Mouse (Mus musculus): ENCODE measurements around the gene Schip1. TPM values are rescaled to one million over a fixed set of nuclear protein-coding genes. Genes with fewer than 3 reads are reported as not detected.

The Schip1 gene
- polyA plus RNA-seq, 1 experiment from 2014 or later: 152 TPM

DNA sequence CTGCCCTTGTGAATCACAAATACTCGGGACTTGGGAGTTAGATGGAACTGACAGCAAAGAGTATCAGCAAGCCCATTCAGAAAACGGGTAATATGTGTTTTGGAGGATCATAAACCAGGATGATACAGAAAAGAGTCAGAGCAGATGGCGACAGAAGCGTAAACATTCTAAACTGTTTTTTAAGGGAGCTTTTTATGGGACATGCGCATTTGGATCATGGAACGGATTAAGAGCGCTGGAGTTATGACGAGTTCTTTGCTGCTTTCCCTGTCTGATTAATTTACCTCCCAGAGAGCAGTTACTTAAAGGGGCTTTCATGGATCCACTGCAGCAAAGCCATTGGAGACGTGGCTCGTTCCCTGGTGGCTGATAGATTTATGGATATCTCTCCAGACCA, 219.0 kb downstream of the Schip1 start:
- WGBS: 48% methylated on average over 10 of the region's 10 CpGs
- no peaks in the 10 kb centered on the region for H3K27me3 ChIP-seq
- H3K9ac ChIP-seq: no peak overlapping the region
- peak overlapping the region; percentile 25 for H3K4me2 ChIP-seq
- H3K4me1 ChIP-seq (replicated peaks): peaks cover 12% of the 10 kb centered on the region
- H3K27ac ChIP-seq: peak overlapping the region; percentile 75
- no peak overlapping the region for H3K4me3 ChIP-seq
- no peaks in the 10 kb centered on the region for H3K9me3 ChIP-seq
- H3K36me3 ChIP-seq: no peaks in the 10 kb centered on the region
- peak; percentile 21; the same call in 1 of the 2 replicates for ATAC-seq (ENCODE audit: low FRiP score)

DNA sequence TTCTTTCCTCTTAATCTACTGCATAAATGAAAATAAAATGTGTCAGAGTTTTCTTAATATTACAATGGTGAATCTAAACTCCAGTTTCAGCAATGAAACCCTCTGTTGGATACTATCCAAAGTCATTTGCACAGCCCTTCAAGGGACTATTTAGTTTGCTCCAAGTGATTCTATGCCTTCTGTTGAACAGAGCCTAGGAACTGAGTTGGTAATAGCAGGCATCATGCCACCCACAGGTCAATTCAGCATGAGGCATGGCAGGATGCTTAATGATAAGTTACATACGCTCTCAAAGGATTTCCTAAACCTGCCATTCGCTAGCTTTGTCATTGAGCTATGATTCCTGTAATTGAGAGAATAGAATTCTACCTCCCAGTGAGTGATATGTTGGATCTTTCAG, 219.9 kb downstream of the Schip1 start:
- Histone ChIP-seq H3K4me1 (replicated peaks) (peaks cover 12% of the 10 kb centered on the region), H3K36me3 (no peaks in the 10 kb centered on the region), H3K4me3 (no peak overlapping the region), H3K9ac (no peak overlapping the region), H3K27me3 (no peaks in the 10 kb centered on the region), H3K4me2 (no peak overlapping the region), H3K9me3 (no peaks in the 10 kb centered on the region), H3K27ac (peak overlapping the region; percentile 58; the same call in 1 of the 2 replicates)
- no peak for ATAC-seq (ENCODE audit: low FRiP score)
- 53% methylated on average over 2 of the region's 2 CpGs for WGBS

DNA sequence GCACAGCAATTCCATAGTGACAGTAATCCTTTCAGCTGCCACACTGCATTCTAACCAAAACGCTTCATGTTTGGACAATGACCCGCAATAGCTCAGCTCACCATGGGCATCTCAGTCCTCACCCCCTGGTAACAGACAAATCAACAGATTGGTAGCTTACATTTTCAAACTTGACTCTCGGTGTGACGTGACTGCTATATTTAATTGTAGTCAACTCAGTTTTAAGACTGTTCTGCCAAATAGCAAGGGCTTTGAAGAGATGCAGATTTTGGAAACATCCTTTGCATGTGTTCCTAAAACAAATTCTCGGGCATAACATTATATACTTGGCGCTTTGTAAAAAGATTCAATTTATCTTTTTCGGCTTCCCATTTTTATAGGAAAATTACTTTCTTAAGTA, 232.2 kb downstream of the Schip1 start:
- 86% methylated on average over 7 of the region's 7 CpGs for WGBS
- no peak for ATAC-seq (ENCODE audit: low FRiP score)
- no peak overlapping the region for H3K9ac ChIP-seq
- no peak overlapping the region for H3K4me3 ChIP-seq
- H3K4me1 ChIP-seq (replicated peaks): no peaks in the 10 kb centered on the region
- H3K9me3 ChIP-seq: no peaks in the 10 kb centered on the region
- H3K27ac ChIP-seq: no peak overlapping the region
- no peaks in the 10 kb centered on the region for H3K27me3 ChIP-seq
- no peak overlapping the region for H3K4me2 ChIP-seq
- no peaks in the 10 kb centered on the region for H3K36me3 ChIP-seq

DNA sequence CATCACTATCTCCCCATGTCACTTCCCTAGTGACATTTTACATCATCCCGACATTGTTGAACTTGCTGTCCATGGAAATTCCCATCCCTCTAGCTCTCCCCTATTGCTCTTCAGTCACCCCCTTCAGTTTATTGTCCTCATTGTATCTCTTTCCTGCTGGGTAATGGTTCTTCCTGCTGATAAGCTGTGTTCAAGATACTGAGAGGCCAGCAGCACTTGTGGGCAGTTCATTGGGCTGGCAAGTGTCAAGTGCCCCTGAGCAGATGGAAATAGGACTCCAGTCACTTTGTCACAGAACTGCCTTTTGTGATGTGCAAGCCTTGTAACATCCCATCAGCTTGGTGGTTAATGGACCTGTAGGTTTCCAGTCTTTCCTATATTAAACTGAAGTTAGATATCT, 241.0 kb downstream of the Schip1 start:
- WGBS: 24% methylated on average over 1 of the region's 1 CpGs
- no peak for ATAC-seq (ENCODE audit: low FRiP score)

DNA sequence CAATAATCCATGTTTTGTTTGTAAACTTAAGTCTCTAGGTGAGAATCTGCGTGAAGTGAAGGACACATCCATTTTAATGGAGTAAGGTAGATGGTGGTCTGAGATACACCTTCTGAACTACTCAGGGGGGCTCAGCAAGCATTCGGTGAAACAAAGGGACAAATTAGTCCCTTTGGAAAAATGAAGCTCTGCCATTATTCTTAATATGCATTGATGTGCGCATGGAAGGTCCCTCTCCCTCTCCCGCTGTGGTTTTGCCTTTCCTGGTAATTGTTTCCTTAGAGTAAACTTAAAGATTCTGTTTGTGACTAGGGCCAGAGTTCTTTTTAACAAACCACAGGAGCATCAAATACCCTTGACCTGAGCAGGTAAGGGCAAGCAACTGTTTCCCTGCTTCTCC, 242.1 kb downstream of the Schip1 start:
- Histone ChIP-seq H3K4me2 (no peak overlapping the region), H3K9ac (no peak overlapping the region), H3K4me3 (no peak overlapping the region), H3K36me3 (no peaks in the 10 kb centered on the region), H3K27ac (no peak overlapping the region), H3K9me3 (no peaks in the 10 kb centered on the region), H3K4me1 (replicated peaks) (peaks cover 7% of the 10 kb centered on the region; the same call in 1 of the 2 replicates), H3K27me3 (no peaks in the 10 kb centered on the region)
- 25% methylated on average over 4 of the region's 4 CpGs for WGBS
- no peak for ATAC-seq (ENCODE audit: low FRiP score)

More for the DNA sequence above, 241.0 kb downstream of the Schip1 start:
- Histone ChIP-seq H3K4me3 (no peak overlapping the region), H3K9ac (no peak overlapping the region), H3K36me3 (no peaks in the 10 kb centered on the region), H3K4me1 (replicated peaks) (peaks cover 7% of the 10 kb centered on the region; the same call in 1 of the 2 replicates), H3K27me3 (no peaks in the 10 kb centered on the region), H3K27ac (no peak overlapping the region), H3K4me2 (no peak overlapping the region), H3K9me3 (no peaks in the 10 kb centered on the region)

DNA sequence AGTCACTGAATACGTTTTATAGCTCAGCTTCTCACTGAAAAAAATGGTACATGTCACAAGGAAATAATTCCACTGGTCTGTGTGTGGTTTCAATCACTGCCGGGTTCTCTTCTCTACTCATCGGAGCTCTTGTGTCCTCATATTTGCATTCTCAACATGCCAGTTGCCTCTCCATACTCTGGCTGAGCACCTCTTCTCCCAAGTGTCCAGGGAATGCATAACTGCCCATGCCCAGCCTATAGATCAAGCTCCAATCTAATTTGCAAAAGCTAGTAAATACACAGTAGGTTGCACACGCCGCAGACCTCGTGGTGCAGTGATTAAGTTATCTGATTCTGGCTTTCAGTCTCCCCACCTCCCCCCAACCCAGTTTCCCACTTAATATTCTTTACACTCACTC, 261.0 kb downstream of the Schip1 start:
- H3K27me3 ChIP-seq: no peaks in the 10 kb centered on the region
- no peaks in the 10 kb centered on the region; the same call in 1 of the 2 replicates for H3K4me1 ChIP-seq (replicated peaks)
- H3K4me2 ChIP-seq: no peak overlapping the region
- WGBS: 76% methylated on average over 6 of the region's 6 CpGs
- H3K9ac ChIP-seq: no peak overlapping the region
- no peaks in the 10 kb centered on the region for H3K36me3 ChIP-seq
- ATAC-seq (ENCODE audit: low FRiP score): no peak
- no peaks in the 10 kb centered on the region for H3K9me3 ChIP-seq
- H3K4me3 ChIP-seq: no peak overlapping the region
- H3K27ac ChIP-seq: no peak overlapping the region

DNA sequence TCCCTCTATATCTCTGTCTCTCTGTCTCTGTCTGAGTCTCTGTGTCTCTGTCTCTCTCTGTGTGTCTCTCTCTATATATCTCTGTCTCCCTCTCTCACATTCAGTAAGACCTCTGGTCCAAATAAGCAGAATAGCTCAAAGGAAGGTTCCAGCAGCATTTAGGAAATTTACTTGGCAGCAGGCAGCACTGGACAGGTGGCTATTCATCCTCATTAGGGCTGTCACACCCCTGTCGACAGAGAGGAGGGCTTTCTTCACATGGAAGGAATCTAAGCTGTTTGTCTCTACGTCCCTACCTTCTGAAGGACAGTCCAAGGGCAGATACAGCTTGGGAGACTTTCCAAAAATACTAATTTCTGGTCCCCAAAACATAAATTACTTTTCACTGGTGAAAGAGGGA, 267.9 kb downstream of the Schip1 start:
- H3K4me1 ChIP-seq (replicated peaks): no peaks in the 10 kb centered on the region
- no peaks in the 10 kb centered on the region for H3K27me3 ChIP-seq
- ATAC-seq (ENCODE audit: low FRiP score): no peak
- H3K9me3 ChIP-seq: no peaks in the 10 kb centered on the region
- H3K36me3 ChIP-seq: no peaks in the 10 kb centered on the region
- H3K9ac ChIP-seq: no peak overlapping the region
- 42% methylated on average over 2 of the region's 2 CpGs for WGBS
- no peak overlapping the region for H3K4me3 ChIP-seq
- no peak overlapping the region for H3K4me2 ChIP-seq
- H3K27ac ChIP-seq: no peak overlapping the region

DNA sequence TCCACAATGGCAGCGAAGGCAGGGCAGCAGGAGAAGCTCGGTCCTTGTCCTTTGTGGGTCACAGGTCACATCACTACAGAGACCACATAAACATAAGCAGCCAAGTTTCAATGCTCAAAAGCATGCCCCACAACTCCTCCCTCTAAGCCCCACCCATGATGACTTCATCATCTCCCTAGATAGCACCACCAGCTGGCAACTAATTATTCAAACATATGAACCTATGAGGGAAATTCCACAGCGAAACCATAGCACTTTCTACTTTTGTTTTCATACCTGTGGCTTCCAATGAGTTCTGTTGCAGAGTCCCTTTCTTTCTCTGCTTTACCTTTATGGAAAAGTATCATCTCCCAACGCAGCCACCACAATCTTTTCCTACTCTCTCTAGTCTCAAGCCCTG, 270.9 kb downstream of the Schip1 start:
- no peak overlapping the region for H3K4me3 ChIP-seq
- H3K4me1 ChIP-seq (replicated peaks): 0 out of 2 replicates have a peak, but pooled peaks cover 5% of the 10 kb centered on the region
- H3K36me3 ChIP-seq: no peaks in the 10 kb centered on the region
- ATAC-seq (ENCODE audit: low FRiP score): no peak
- WGBS: 91% methylated on average over 4 of the region's 4 CpGs
- no peak overlapping the region for H3K4me2 ChIP-seq
- H3K9me3 ChIP-seq: no peaks in the 10 kb centered on the region
- no peak overlapping the region for H3K27ac ChIP-seq
- H3K27me3 ChIP-seq: no peaks in the 10 kb centered on the region
- no peak overlapping the region for H3K9ac ChIP-seq

DNA sequence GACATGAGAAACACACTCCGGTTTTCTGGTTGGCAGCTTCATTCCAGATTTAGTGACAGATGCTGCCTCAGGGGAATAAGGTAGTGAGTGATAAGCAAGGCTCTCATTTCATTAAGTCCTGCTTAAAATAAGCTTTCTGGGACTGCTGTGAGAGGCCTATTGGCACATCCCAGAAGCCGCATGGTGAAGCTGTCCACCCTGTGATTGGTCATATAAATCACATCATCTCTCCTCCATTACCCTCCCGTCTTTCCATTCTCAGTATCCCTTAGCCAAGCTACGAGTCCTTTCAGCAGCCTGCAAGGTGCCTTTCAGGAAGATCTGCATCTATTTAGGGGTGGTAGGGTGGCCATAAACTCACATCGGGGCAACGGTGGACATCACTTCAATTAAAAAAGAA, 286.0 kb downstream of the Schip1 start:
- Histone ChIP-seq H3K9me3 (peaks cover 5% of the 10 kb centered on the region), H3K36me3 (no peaks in the 10 kb centered on the region), H3K27ac (0 out of 2 replicates have a peak overlapping the region, but pooled peaks have one; percentile 19), H3K4me2 (no peak overlapping the region), H3K9ac (no peak overlapping the region), H3K4me1 (replicated peaks) (peaks cover 12% of the 10 kb centered on the region), H3K27me3 (no peaks in the 10 kb centered on the region), H3K4me3 (no peak overlapping the region)
- ATAC-seq (ENCODE audit: low FRiP score): no peak
- WGBS: 69% methylated on average over 6 of the region's 6 CpGs

DNA sequence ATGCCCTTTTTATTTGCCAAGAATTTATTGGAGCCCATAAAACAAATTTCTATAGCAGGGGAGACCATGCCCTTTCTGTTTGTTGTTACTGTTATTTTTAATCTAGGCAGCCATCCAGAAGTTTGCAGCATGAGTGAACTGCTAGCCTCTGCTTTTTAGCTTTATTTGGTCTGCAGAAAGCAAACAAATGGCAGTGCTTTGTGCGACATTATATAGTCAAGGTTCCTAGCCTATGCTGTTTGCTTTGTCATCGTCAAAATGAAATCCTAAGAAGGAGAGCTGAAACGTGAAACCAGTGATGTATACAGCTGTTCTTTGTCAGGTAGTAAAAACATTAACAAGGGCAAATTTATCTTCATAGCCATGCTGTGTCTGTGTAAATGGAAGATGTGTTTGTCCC, 286.9 kb downstream of the Schip1 start:
- no peaks in the 10 kb centered on the region for H3K36me3 ChIP-seq
- no peak overlapping the region for H3K9ac ChIP-seq
- H3K9me3 ChIP-seq: peaks cover 5% of the 10 kb centered on the region
- ATAC-seq (ENCODE audit: low FRiP score): no peak
- H3K27me3 ChIP-seq: no peaks in the 10 kb centered on the region
- no peak overlapping the region for H3K4me3 ChIP-seq
- peak overlapping the region; percentile 20; the same call in 1 of the 2 replicates for H3K27ac ChIP-seq
- WGBS: 48% methylated on average over 3 of the region's 3 CpGs
- H3K4me2 ChIP-seq: no peak overlapping the region
- H3K4me1 ChIP-seq (replicated peaks): peaks cover 12% of the 10 kb centered on the region

DNA sequence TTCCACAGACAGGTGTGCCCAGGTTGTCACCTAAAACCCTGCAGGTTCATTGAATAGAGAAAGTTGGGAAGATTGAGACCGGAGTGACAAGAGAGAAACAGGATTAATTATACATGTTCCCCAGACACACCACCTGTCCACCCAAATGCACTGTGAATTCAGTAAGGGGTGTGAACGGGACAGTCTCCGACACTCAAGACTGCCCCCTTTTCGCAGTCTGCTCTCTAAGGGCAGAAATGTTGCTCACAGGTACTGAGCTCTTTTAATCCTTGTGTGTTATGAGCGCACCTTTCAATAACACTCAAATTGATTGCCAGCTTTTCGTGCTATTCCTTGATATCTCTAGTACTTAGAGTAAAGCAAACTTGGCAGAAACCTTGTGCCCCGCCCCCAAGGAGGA, 288.4 kb downstream of the Schip1 start:
- 92% methylated on average over 7 of the region's 7 CpGs for WGBS
- no peaks in the 10 kb centered on the region for H3K27me3 ChIP-seq
- peaks cover 5% of the 10 kb centered on the region for H3K9me3 ChIP-seq
- H3K27ac ChIP-seq: no peak overlapping the region
- H3K9ac ChIP-seq: no peak overlapping the region
- no peak overlapping the region for H3K4me2 ChIP-seq
- ATAC-seq (ENCODE audit: low FRiP score): no peak
- no peak overlapping the region for H3K4me3 ChIP-seq
- H3K4me1 ChIP-seq (replicated peaks): peaks cover 12% of the 10 kb centered on the region
- no peaks in the 10 kb centered on the region for H3K36me3 ChIP-seq

DNA sequence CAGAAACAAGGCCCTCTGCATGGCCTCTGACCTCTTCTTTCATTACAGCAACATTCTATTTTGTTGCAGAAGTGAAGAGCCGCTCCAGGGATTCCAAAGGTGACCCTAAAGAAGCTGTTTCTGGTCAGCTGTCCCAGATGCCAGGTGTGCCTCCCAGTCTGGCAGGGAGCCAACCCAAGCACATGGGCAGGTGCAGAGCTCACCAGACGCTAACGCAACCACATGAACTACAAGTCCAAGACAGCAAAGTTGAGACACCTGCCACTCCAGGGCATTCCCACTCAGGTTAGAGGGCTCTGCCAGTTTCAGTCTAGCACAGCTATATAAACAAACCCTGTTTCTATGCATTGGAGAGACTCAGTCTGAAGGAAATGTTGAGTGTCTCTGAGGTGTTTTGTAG, 288.9 kb downstream of the Schip1 start:
- Histone ChIP-seq H3K4me3 (no peak overlapping the region), H3K4me1 (replicated peaks) (peaks cover 12% of the 10 kb centered on the region), H3K4me2 (no peak overlapping the region), H3K9me3 (peaks cover 5% of the 10 kb centered on the region), H3K9ac (no peak overlapping the region), H3K36me3 (no peaks in the 10 kb centered on the region), H3K27ac (no peak overlapping the region), H3K27me3 (no peaks in the 10 kb centered on the region)
- no peak for ATAC-seq (ENCODE audit: low FRiP score)
- WGBS: 70% methylated on average over 3 of the region's 3 CpGs

DNA sequence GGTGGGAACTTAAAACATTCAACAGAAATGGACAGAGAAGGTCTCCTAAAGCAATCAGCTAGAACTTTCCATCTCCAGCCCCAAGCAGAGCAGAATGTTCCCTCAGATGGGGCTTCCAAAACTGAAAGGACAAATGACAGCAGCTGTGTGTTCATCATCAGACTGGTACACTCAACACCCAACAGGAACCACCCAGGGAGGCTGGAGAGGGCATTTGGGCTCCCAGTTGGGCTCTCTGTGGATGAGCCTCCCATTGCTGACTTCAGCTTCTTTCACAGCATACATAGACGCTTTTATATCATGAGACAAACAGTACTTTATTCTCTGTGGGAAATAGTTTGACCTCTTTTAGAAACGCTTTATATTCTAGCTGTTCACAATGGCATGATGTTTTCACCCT, 291.9 kb downstream of the Schip1 start:
- Histone ChIP-seq H3K9ac (no peak overlapping the region), H3K4me3 (no peak overlapping the region), H3K4me2 (no peak overlapping the region), H3K27ac (no peak overlapping the region), H3K9me3 (peaks cover 5% of the 10 kb centered on the region), H3K36me3 (no peaks in the 10 kb centered on the region), H3K27me3 (no peaks in the 10 kb centered on the region), H3K4me1 (replicated peaks) (no peaks in the 10 kb centered on the region; the same call in 1 of the 2 replicates)
- no peak for ATAC-seq (ENCODE audit: low FRiP score)
- 78% methylated on average over 2 of the region's 2 CpGs for WGBS
